Mouse (Mus musculus) neural tube, embryonic 10.5 days (tissue): ENCODE results near the gene Clec11a.

Experiments
- DNase-seq: peaks from one replicate; pipeline ENCODE4 v3.0.0-alpha.2; 2017; ENCODE audit warnings: low spot score; ENCODE audit errors: extremely low spot score

The Clec11a gene

GRCm38 (mm10) chr7:44280959-44281358, 25.7 kb downstream of the Clec11a start:
- no peak for DNase-seq

- DNase-seq: peak; percentile 37
Measured at GRCm38 (mm10) chr7:44277250-44277622, 29.5 kb downstream of the Clec11a start.

- DNase-seq: no peak
Measured at GRCm38 (mm10) chr7:44276461-44277249, 30.0 kb downstream of the Clec11a start.

GRCm38 (mm10) chr7:44275546-44275945, 31.2 kb downstream of the Clec11a start:
- DNase-seq: no peak

- no peak for DNase-seq
Measured at GRCm38 (mm10) chr7:44274096-44274495, 32.6 kb downstream of the Clec11a start.

- no peak for DNase-seq
Measured at GRCm38 (mm10) chr7:44273446-44273845, 33.3 kb downstream of the Clec11a start.

- no peak for DNase-seq
Measured at GRCm38 (mm10) chr7:44272546-44272945, 34.2 kb downstream of the Clec11a start.

GRCm38 (mm10) chr7:44271309-44271708, 35.4 kb downstream of the Clec11a start:
- no peak for DNase-seq

- DNase-seq: no peak
Measured at GRCm38 (mm10) chr7:44269397-44269796, 37.3 kb downstream of the Clec11a start.

GRCm38 (mm10) chr7:44268117-44268516, 38.6 kb downstream of the Clec11a start:
- no peak for DNase-seq

- DNase-seq: peak; percentile 96
Measured at GRCm38 (mm10) chr7:44262791-44263643, 43.7 kb downstream of the Clec11a start.

GRCm38 (mm10) chr7:44261147-44261546, 45.6 kb downstream of the Clec11a start, which contains the start of gene Gm15517:
Gm15517 (plus strand) TSS chr7:44261447.
- DNase-seq: no peak

- no peak for DNase-seq
Measured at GRCm38 (mm10) chr7:44260410-44260809, 46.3 kb downstream of the Clec11a start.

- DNase-seq: no peak
Measured at GRCm38 (mm10) chr7:44257278-44257677, 49.4 kb downstream of the Clec11a start, which contains the start of gene Acp4. Acp4 (minus strand) TSS chr7:44257378.

GRCm38 (mm10) chr7:44254930-44255329, 51.8 kb downstream of the Clec11a start:
- no peak for DNase-seq

GRCm38 (mm10) chr7:44253023-44253616, 53.6 kb downstream of the Clec11a start:
- DNase-seq: no peak
